ENCODE assay signal across 8 mouse cellular contexts in genomic region chr2:155472671-155473569, GRCm38 (mm10). TPM values are rescaled to one million over a fixed set of nuclear protein-coding genes. Genes with fewer than 3 reads are reported as not detected.
A peak's percentile ranks its signal among the peaks of the same experiment; 100 is the strongest.
DNase-seq lines count a peak whose midpoint lies in the region; ATAC-seq and TF ChIP-seq lines count a peak whose summit lies in the region.

No protein-coding gene starts in this region.

- no peaks in the 10 kb centered on the region for H3K36me3 ChIP-seq in embryonic facial prominence, embryonic 14.5 days (ENCODE audit: control insufficient read depth, insufficient read depth, low read length)
- no peaks in the 10 kb centered on the region for H3K36me3 ChIP-seq in heart, embryonic 10.5 days
- H3K36me3 ChIP-seq in liver, embryonic 14.5 days (replicated peaks; ENCODE audit: control insufficient read depth, insufficient read depth, low read depth): no peaks in the 10 kb centered on the region
- H3K36me3 ChIP-seq in testis, adult 2 months (ENCODE audit: control insufficient read depth, insufficient read depth, low read length): no peaks in the 10 kb centered on the region

- no peak for TF ChIP-seq EP300 in liver, embryonic 14.5 days (IDR thresholded peaks at IDR 0.05; ENCODE audit: low read depth)

- TF ChIP-seq POLR2A in testis, adult 2 months (IDR thresholded peaks at IDR 0.05; ENCODE audit: control insufficient read depth, low read depth, low read length): no peak

- peak overlapping the region; percentile 90 for H3K27ac ChIP-seq in embryonic facial prominence, embryonic 14.5 days (replicated peaks; ENCODE audit: low read depth, low read length)
- peak overlapping the region; percentile 98 for H3K27ac ChIP-seq in heart, embryonic 10.5 days
- peak overlapping the region; percentile 42 for H3K27ac ChIP-seq in liver, embryonic 14.5 days
- H3K27ac ChIP-seq in testis, adult 2 months (ENCODE audit: control insufficient read depth, insufficient read depth, low read depth, low read length): peak overlapping the region; percentile 90

- H3K9ac ChIP-seq in embryonic facial prominence, embryonic 14.5 days (ENCODE audit: low read depth, low read length): peak overlapping the region; percentile 99
- peak overlapping the region; percentile 92 for H3K9ac ChIP-seq in liver, embryonic 14.5 days (replicated peaks)

- peak overlapping the region; percentile 81 for H3K4me2 ChIP-seq in embryonic facial prominence, embryonic 14.5 days (ENCODE audit: low read depth, low read length)
- peak overlapping the region; percentile 95 for H3K4me2 ChIP-seq in liver, embryonic 14.5 days (ENCODE audit: low read depth)

- no peaks in the 10 kb centered on the region for H3K27me3 ChIP-seq in embryonic facial prominence, embryonic 14.5 days (replicated peaks; ENCODE audit: control insufficient read depth, insufficient read depth, low read length)
- no peaks in the 10 kb centered on the region; the same call in 1 of the 2 replicates for H3K27me3 ChIP-seq in heart, embryonic 10.5 days (ENCODE audit: insufficient read depth, poor library complexity, severe bottlenecking)
- H3K27me3 ChIP-seq in liver, embryonic 14.5 days (ENCODE audit: control insufficient read depth, insufficient read depth, low read length): no peaks in the 10 kb centered on the region
- H3K27me3 ChIP-seq in testis, adult 2 months (ENCODE audit: control insufficient read depth, insufficient read depth, low read length): no peaks in the 10 kb centered on the region

- H3K4me1 ChIP-seq in embryonic facial prominence, embryonic 14.5 days (ENCODE audit: control insufficient read depth, insufficient read depth, low read length): peaks cover 7% of the 10 kb centered on the region
- peaks cover 24% of the 10 kb centered on the region for H3K4me1 ChIP-seq in heart, embryonic 10.5 days
- H3K4me1 ChIP-seq in liver, embryonic 14.5 days (replicated peaks; ENCODE audit: control insufficient read depth in 2 of 2, insufficient read depth in 2 of 2, low read length in 1 of 2): peaks cover 9 to 16% of the 10 kb centered on the region in 2 experiments
- peaks cover 6% of the 10 kb centered on the region for H3K4me1 ChIP-seq in testis, adult 2 months (ENCODE audit: control insufficient read depth, insufficient read depth, low read length)

- DNase-seq in CD4-positive, CD25-positive, alpha-beta regulatory T cell, adult 2 months (ENCODE audit: low read depth, low spot score): peak; percentile 69
- peak; percentile 66 to 75 for DNase-seq in adrenal gland, postnatal 36 days
- peak; percentile 31 for DNase-seq in embryonic facial prominence, embryonic 14.5 days (ENCODE audit: low spot score)
- DNase-seq in heart, embryonic 10.5 days (ENCODE audit: low spot score): no peak
- DNase-seq in kidney, adult 8-10 months: peak; percentile 53 to 55
- DNase-seq in liver, embryonic 14.5 days (ENCODE audit: low read depth in 3 of 3, low spot score in 3 of 3): peak; percentile 7 to 38 (median 13)
- DNase-seq in natural killer cell, adult 2 months (ENCODE audit: low spot score in 2 of 2): peak; percentile 5 to 10

- WGBS in embryonic facial prominence, embryonic 14.5 days: 1% methylated on average over 29 of the region's 71 CpGs
- 7% methylated on average over 71 of the region's 71 CpGs for WGBS in heart, embryonic 10.5 days
- WGBS in liver, embryonic 14.5 days (ENCODE audit: insufficient replicate concordance): 1% methylated on average over 68 of the region's 71 CpGs

- peak; percentile 72 for ATAC-seq in embryonic facial prominence, embryonic 14.5 days (ENCODE audit: low read depth)
- peak; percentile 79 for ATAC-seq in liver, embryonic 14.5 days (ENCODE audit: insufficient read depth)

- TF ChIP-seq CTCF in liver, embryonic 14.5 days (IDR thresholded peaks at IDR 0.05; ENCODE audit: low read depth): no peak
- TF ChIP-seq CTCF in testis, adult 2 months (IDR thresholded peaks at IDR 0.05; ENCODE audit: control insufficient read depth, insufficient read depth, insufficient replicate concordance, low read depth, low read length): no peak

- peak overlapping the region; percentile 92 for H3K4me3 ChIP-seq in embryonic facial prominence, embryonic 14.5 days (ENCODE audit: low read depth, low read length)
- peak overlapping the region; percentile 95 for H3K4me3 ChIP-seq in heart, embryonic 10.5 days
- H3K4me3 ChIP-seq in liver, embryonic 14.5 days (ENCODE audit: insufficient read depth in 1 of 2, low read depth in 2 of 2, low read length in 2 of 2): peak overlapping the region; percentile 67 to 96
- peak overlapping the region; percentile 95 for H3K4me3 ChIP-seq in testis, adult 2 months (ENCODE audit: control insufficient read depth, low read depth, low read length)

- H3K9me3 ChIP-seq in embryonic facial prominence, embryonic 14.5 days (ENCODE audit: control insufficient read depth, low read length): no peaks in the 10 kb centered on the region
- H3K9me3 ChIP-seq in heart, embryonic 10.5 days: no peaks in the 10 kb centered on the region
- H3K9me3 ChIP-seq in liver, embryonic 14.5 days (ENCODE audit: control insufficient read depth, low read length): no peaks in the 10 kb centered on the region

RNA-seq across cellular contexts. Expression of gene Ncoa6, which starts 0.8 kb away (rescaled TPM):
- 10 to 100 TPM; 40.1 to 41.2 TPM for total RNA-seq in adrenal gland, postnatal 36 days (2021)
- 23.0 and 27.4 TPM in 2 replicates for polyA plus RNA-seq in embryonic facial prominence, embryonic 14.5 days (2014; fragmentation: Nextera tagmentation; extraction: Ambion mirVana)
- polyA plus RNA-seq in heart, embryonic 10.5 days (2016; fragmentation: Nextera tagmentation; extraction: Ambion mirVana): 16.2 and 17.9 TPM in 2 replicates
- 8.4 and 9.0 TPM in 2 replicates for polyA plus RNA-seq in liver, embryonic 14.5 days (2012; rRNA removed)
- 6.5 and 8.9 TPM in 2 replicates for polyA plus RNA-seq in liver, embryonic 14.5 days (2014; fragmentation: Nextera tagmentation; extraction: Ambion mirVana)
- 93.0 and 103 TPM in 2 replicates for polyA plus RNA-seq in testis, adult 2 months (2012; rRNA removed)

RNA-seq across cellular contexts. Expression of gene Acss2, which starts 44.8 kb away (rescaled TPM):
- 100 to 1,000 TPM in 1 of 2 experiments, 10 to 100 TPM in 1; 80.9 to 128 TPM for total RNA-seq in adrenal gland, postnatal 36 days (2021)
- polyA plus RNA-seq in embryonic facial prominence, embryonic 14.5 days (2014; fragmentation: Nextera tagmentation; extraction: Ambion mirVana): 15.3 and 15.8 TPM in 2 replicates
- 8.9 and 12.9 TPM in 2 replicates for polyA plus RNA-seq in heart, embryonic 10.5 days (2016; fragmentation: Nextera tagmentation; extraction: Ambion mirVana)
- polyA plus RNA-seq in liver, embryonic 14.5 days (2012; rRNA removed): 13.8 and 14.3 TPM in 2 replicates
- polyA plus RNA-seq in liver, embryonic 14.5 days (2014; fragmentation: Nextera tagmentation; extraction: Ambion mirVana): 18.3 and 21.4 TPM in 2 replicates
- 59.5 TPM in 2 replicates for polyA plus RNA-seq in testis, adult 2 months (2012; rRNA removed)

RNA-seq across cellular contexts. Expression of gene Ggt7, which starts 45.1 kb away (rescaled TPM):
- total RNA-seq in adrenal gland, postnatal 36 days (2021): 1 to 10 TPM; 2.3 to 5.1 TPM
- 6.1 and 8.7 TPM in 2 replicates for polyA plus RNA-seq in embryonic facial prominence, embryonic 14.5 days (2014; fragmentation: Nextera tagmentation; extraction: Ambion mirVana)
- polyA plus RNA-seq in heart, embryonic 10.5 days (2016; fragmentation: Nextera tagmentation; extraction: Ambion mirVana): 3.1 and 3.9 TPM in 2 replicates
- 0.35 and 0.83 TPM in 2 replicates for polyA plus RNA-seq in liver, embryonic 14.5 days (2012; rRNA removed)
- polyA plus RNA-seq in liver, embryonic 14.5 days (2014; fragmentation: Nextera tagmentation; extraction: Ambion mirVana): 0.18 and 0.20 TPM in 2 replicates
- 70.4 and 76.2 TPM in 2 replicates for polyA plus RNA-seq in testis, adult 2 months (2012; rRNA removed)

Comparison
In these comparisons a context has a peak if more than half of its experiments do, and no peak if none do; other contexts are left out.
1. H3K27ac ChIP-seq: peak in every context shown above with its lines; median percentile 98 in heart, embryonic 10.5 days; 90 in embryonic facial prominence, embryonic 14.5 days; 90 in testis, adult 2 months; 42 in liver, embryonic 14.5 days.